Mouse (Mus musculus) spleen, postnatal 36 days (tissue): ENCODE results near the gene Tsnaxip1.

Experiments used
- DNase-seq, 2 experiments: peaks; one replicate each; pipeline ENCODE4 v3.0.0; 2022; ENCODE audit warnings: low spot score in 2 of 2, mixed read lengths in 1 of 2

Gene Tsnaxip1

GRCm38 (mm10) chr8:105860143-105860981 is 32.8 kb downstream of the Tsnaxip1 start, which contains the start of gene Nutf2:
Gene Nutf2, plus strand, starts transcription at chr8:105860580.
- peak; percentile 94 to 95 for DNase-seq

GRCm38 (mm10) chr8:105861951-105862350 is 34.4 kb downstream of the Tsnaxip1 start:
- DNase-seq: peak; percentile 26 to 34

GRCm38 (mm10) chr8:105866364-105867029 is 39.0 kb downstream of the Tsnaxip1 start:
- DNase-seq: no peak

GRCm38 (mm10) chr8:105874301-105874700 is 46.8 kb downstream of the Tsnaxip1 start:
- no peak for DNase-seq

GRCm38 (mm10) chr8:105880754-105881520 is 53.4 kb downstream of the Tsnaxip1 start, which contains the start of gene Edc4:
Gene Edc4, plus strand, starts transcription at chr8:105880881.
- DNase-seq: peak; percentile 76 to 81

- no peak for DNase-seq
Observed at GRCm38 (mm10) chr8:105889756-105890465, 62.4 kb downstream of the Tsnaxip1 start.

GRCm38 (mm10) chr8:105890870-105891269 is 63.3 kb downstream of the Tsnaxip1 start:
- no peak for DNase-seq

GRCm38 (mm10) chr8:105892432-105892831 is 64.9 kb downstream of the Tsnaxip1 start:
- DNase-seq: no peak

GRCm38 (mm10) chr8:105893339-105893738 is 65.8 kb downstream of the Tsnaxip1 start, which contains the start of gene Nrn1l:
Gene Nrn1l, plus strand, starts transcription at chr8:105893567.
- DNase-seq: no peak
